Mouse (Mus musculus) forebrain, postnatal 0 days (tissue): ENCODE measurements around the gene Pdcd5. TPM values are rescaled to one million over a fixed set of nuclear protein-coding genes. Genes with fewer than 3 reads are reported as not detected.

Experiments used
- ATAC-seq: fragments of 200-750 bp; cut with Nextera tagmentation; 2 replicates; pipeline ENCODE4 v1.8.0; 2017; ENCODE audit warnings: mild to moderate bottlenecking, moderate library complexity
- DNase-seq: peaks from one replicate; pipeline ENCODE4 v3.0.0-alpha.2; 2015
- H3K27ac ChIP-seq: fragments of 300-500 bp; sonication (generic); 2 replicates; pipeline ENCODE4 v1.5.1; 2014; ENCODE audit warnings: low read depth, mild to moderate bottlenecking, antibody characterized with exemption, low read length, moderate library complexity, mixed read lengths
- H3K27me3 ChIP-seq: fragments of 300-500 bp; sonication (generic); 2 replicates; pipeline ENCODE4 v1.6.1; 2014; ENCODE audit warnings: mild to moderate bottlenecking, low read length, mixed read lengths; ENCODE audit not compliant: insufficient read depth
- H3K36me3 ChIP-seq: fragments of 300-500 bp; sonication (generic); 2 replicates; pipeline ENCODE4 v1.6.1; 2014; ENCODE audit warnings: mild to moderate bottlenecking, moderate library complexity; ENCODE audit not compliant: insufficient read depth
- H3K4me1 ChIP-seq: fragments of 300-500 bp; sonication (generic); 2 replicates; pipeline ENCODE4 v1.6.1; 2014; ENCODE audit warnings: antibody characterized with exemption; ENCODE audit not compliant: insufficient read depth
- H3K4me2 ChIP-seq: fragments of 300-500 bp; sonication (generic); 2 replicates; pipeline ENCODE4 v1.6.1; 2014; ENCODE audit warnings: low read depth, mild to moderate bottlenecking, moderate library complexity
- H3K4me3 ChIP-seq: fragments of 300-500 bp; sonication (generic); 2 replicates; pipeline ENCODE4 v1.5.1; 2014; ENCODE audit warnings: low read depth, low read length, mixed read lengths
- H3K9ac ChIP-seq: fragments of 300-500 bp; sonication (generic); 2 replicates; pipeline ENCODE4 v1.6.1; 2014; ENCODE audit warnings: mild to moderate bottlenecking
- H3K9me3 ChIP-seq: fragments of 300-500 bp; sonication (generic); 2 replicates; pipeline ENCODE4 v1.6.1; 2016; ENCODE audit warnings: low read length
- CTCF ChIP-seq: sonication (generic); IDR thresholded peaks from 2 replicates; pipeline ENCODE4 v1.5.1; 2016; ENCODE audit warnings: antibody characterized with exemption, control low read depth, low read depth
- WGBS: fragments of 180-500 bp; shearing (Covaris S2); extraction: QIAGEN DNeasy Blood & Tissue Kit; methylation state at CpG from one replicate; pipeline ENCODE4 v1.1.7; 2014; 5-methylcytosine and 5-hydroxymethylcytosine counted together
- polyA plus RNA-seq: library from polyadenylated mRNA; unstranded; fragments of >200 nt; fragmentation: Nextera tagmentation; extraction: Ambion mirVana; gene quantifications from 2 replicates; pipeline ENCODE4 v1.2.1, GENCODE M21; 2015
- total RNA-seq: library from RNA; depleted of rRNA; stranded (reverse); fragments of >200 nt; gene quantifications from 2 replicates; pipeline ENCODE4 v1.2.3, GENCODE M21; 2014

Pdcd5 gene
- total and polyA plus RNA-seq, 2 experiments from 2014 or later = 91.6 to 228 TPM

- no peaks in the 10 kb centered on the region for H3K9me3 ChIP-seq
- no peak for DNase-seq
- H3K4me3 ChIP-seq = no peak overlapping the region
- no peaks in the 10 kb centered on the region for H3K27me3 ChIP-seq
- H3K36me3 ChIP-seq = peaks cover 75% of the 10 kb centered on the region
- no peaks in the 10 kb centered on the region for H3K4me1 ChIP-seq
- no peak overlapping the region for H3K9ac ChIP-seq
- TF ChIP-seq CTCF = no peak
- no peak overlapping the region for H3K4me2 ChIP-seq
- WGBS = 95% methylated on average over 10 of the region's 10 CpGs
- ATAC-seq = no peak
- no peak overlapping the region for H3K27ac ChIP-seq
These were observed 24.7 kb downstream of the Pdcd5 start for GRCm38 (mm10) chr7:35622626-35623025.

- Histone ChIP-seq H3K4me3 (no peak overlapping the region), H3K27me3 (no peaks in the 10 kb centered on the region), H3K36me3 (peaks cover 60% of the 10 kb centered on the region), H3K9me3 (no peaks in the 10 kb centered on the region), H3K9ac (no peak overlapping the region), H3K27ac (no peak overlapping the region), H3K4me2 (no peak overlapping the region), H3K4me1 (no peaks in the 10 kb centered on the region)
- TF ChIP-seq CTCF = no peak
- DNase-seq (no peak), ATAC-seq (no peak)
- 20% methylated on average over 4 of the region's 4 CpGs for WGBS
These were observed 29.8 kb downstream of the Pdcd5 start for GRCm38 (mm10) chr7:35617513-35617912.

DNA sequence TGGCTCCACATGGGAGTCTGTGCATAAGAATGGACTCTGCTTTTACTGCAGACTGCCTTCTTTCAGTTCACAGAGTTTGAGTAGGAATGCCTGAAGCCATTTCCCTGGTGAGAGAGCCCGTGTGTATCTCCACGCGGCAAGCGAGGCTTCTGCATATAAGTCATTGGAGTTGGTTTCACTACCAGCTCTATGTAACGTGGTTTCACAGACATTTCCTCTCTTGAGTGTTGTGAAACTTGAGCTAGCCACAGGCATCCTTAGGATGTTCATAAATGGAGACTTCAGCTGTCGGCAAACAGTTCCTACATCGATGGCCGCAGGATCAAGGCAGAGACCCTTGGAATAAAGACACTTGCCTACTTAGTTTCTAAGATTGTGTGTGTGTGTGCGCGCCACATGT lies 38.1 kb downstream of the Pdcd5 start:
- no peak overlapping the region for H3K9ac ChIP-seq
- WGBS = 95% methylated on average over 10 of the region's 10 CpGs
- H3K9me3 ChIP-seq = no peaks in the 10 kb centered on the region
- no peak for ATAC-seq
- peaks cover 38% of the 10 kb centered on the region for H3K36me3 ChIP-seq
- no peak for TF ChIP-seq CTCF
- no peak overlapping the region for H3K4me2 ChIP-seq
- no peak for DNase-seq
- H3K4me3 ChIP-seq = no peak overlapping the region
- H3K27me3 ChIP-seq = no peaks in the 10 kb centered on the region
- H3K27ac ChIP-seq = no peak overlapping the region
- H3K4me1 ChIP-seq = no peaks in the 10 kb centered on the region

DNA sequence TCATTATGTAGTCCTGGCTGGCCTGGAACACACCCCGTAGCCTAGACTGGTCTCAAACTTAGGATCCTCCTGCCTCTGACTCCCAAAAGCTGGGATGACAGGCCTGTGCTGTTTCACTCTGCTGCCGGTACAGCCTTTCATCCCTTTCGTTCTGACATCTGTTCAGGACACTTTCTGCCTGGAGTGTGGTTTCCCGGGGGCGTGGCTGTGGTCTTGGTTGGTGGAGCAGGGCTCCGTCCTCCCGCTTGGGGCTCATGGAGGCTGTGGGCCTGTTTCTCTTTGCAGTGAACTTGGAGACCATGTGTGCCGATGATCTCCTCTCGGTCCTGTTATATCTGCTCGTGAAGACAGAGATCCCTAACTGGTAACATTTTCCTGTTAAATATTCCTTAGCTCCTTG lies 40.5 kb downstream of the Pdcd5 start:
- peaks cover 48% of the 10 kb centered on the region for H3K36me3 ChIP-seq
- no peaks in the 10 kb centered on the region for H3K4me1 ChIP-seq
- no peaks in the 10 kb centered on the region for H3K9me3 ChIP-seq
- H3K9ac ChIP-seq = no peak overlapping the region
- 96% methylated on average over 10 of the region's 10 CpGs for WGBS
- ATAC-seq (no peak), DNase-seq (no peak)
- no peak overlapping the region for H3K27ac ChIP-seq
- H3K4me3 ChIP-seq = no peak overlapping the region
- no peak for TF ChIP-seq CTCF
- H3K4me2 ChIP-seq = no peak overlapping the region
- H3K27me3 ChIP-seq = no peaks in the 10 kb centered on the region

DNA sequence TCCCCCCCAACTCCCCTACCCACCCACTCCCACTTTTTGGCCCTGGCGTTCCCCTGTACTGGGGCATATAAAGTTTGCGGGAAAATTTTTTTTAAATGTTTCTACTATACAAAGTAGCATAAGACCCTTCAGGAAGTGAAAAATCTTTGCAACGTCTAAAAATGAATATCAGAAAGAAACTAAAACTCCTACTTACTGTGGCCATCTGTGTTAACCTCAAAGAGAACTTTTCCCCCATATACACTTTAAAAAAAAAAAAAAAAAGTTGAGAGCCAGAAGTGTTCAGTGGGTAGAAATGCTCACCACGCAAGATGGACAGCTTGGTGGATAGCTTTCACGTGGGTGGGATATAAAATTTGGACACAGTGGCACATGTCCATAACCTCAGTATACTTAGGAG lies 44.6 kb downstream of the Pdcd5 start:
- Histone ChIP-seq H3K27ac (no peak overlapping the region), H3K36me3 (peaks cover 28% of the 10 kb centered on the region), H3K27me3 (no peaks in the 10 kb centered on the region), H3K9me3 (no peaks in the 10 kb centered on the region), H3K4me3 (no peak overlapping the region), H3K4me1 (no peaks in the 10 kb centered on the region), H3K4me2 (no peak overlapping the region), H3K9ac (no peak overlapping the region)
- ATAC-seq (no peak), DNase-seq (no peak)
- no peak for TF ChIP-seq CTCF
- WGBS = 94% methylated on average over 5 of the region's 5 CpGs

DNA sequence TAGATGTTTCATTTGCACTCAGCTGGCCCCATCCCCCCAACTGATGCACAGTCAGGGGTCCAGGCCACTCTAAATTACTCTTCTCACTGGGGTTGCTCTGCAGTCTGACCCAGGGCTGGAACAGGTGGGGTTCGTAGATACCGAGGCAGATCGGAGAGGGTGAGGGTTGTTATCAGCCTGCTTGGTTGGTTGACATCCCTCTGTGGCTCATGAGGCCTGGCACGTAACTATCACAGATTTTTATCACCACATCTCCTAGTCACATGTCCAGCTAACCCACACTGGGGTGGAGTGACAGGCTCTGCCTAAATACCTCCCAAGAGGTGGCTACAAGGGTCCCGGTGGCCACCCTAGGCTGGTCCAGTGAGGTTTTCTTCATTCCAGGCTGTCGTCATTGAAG lies 46.2 kb downstream of the Pdcd5 start:
- no peak overlapping the region for H3K9ac ChIP-seq
- no peaks in the 10 kb centered on the region for H3K27me3 ChIP-seq
- H3K4me2 ChIP-seq = no peak overlapping the region
- peaks cover 32% of the 10 kb centered on the region for H3K36me3 ChIP-seq
- H3K4me1 ChIP-seq = no peaks in the 10 kb centered on the region
- WGBS = 94% methylated on average over 6 of the region's 6 CpGs
- no peak overlapping the region for H3K27ac ChIP-seq
- H3K9me3 ChIP-seq = no peaks in the 10 kb centered on the region
- no peak for TF ChIP-seq CTCF
- DNase-seq = no peak
- no peak for ATAC-seq
- H3K4me3 ChIP-seq = no peak overlapping the region

DNA sequence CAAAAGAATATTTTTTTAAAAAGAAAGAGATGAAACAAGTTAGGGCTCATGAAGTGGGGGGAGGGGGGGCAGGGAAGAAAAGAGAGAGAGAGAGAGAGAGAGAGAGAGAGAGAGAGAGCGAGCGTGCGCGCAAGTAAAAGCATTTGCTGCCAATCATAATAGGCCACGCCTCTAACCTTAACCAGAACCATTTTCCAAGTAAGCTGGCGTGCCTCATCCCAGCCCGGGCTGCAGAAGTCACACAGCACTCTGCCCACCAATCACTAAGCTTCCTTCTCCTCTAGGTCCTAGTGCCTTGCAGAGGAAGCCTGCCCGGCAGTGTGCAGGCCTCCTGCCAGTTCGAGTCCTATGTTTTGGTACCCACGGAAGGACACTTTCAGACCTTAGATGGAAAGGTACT lies 47.3 kb downstream of the Pdcd5 start:
- DNase-seq (no peak), ATAC-seq (no peak)
- no peak for TF ChIP-seq CTCF
- H3K27ac ChIP-seq = no peak overlapping the region
- 93% methylated on average over 10 of the region's 10 CpGs for WGBS
- no peaks in the 10 kb centered on the region for H3K9me3 ChIP-seq
- peaks cover 41% of the 10 kb centered on the region for H3K36me3 ChIP-seq
- no peak overlapping the region for H3K4me3 ChIP-seq
- no peaks in the 10 kb centered on the region for H3K4me1 ChIP-seq
- no peak overlapping the region for H3K9ac ChIP-seq
- no peak overlapping the region for H3K4me2 ChIP-seq
- H3K27me3 ChIP-seq = no peaks in the 10 kb centered on the region

DNA sequence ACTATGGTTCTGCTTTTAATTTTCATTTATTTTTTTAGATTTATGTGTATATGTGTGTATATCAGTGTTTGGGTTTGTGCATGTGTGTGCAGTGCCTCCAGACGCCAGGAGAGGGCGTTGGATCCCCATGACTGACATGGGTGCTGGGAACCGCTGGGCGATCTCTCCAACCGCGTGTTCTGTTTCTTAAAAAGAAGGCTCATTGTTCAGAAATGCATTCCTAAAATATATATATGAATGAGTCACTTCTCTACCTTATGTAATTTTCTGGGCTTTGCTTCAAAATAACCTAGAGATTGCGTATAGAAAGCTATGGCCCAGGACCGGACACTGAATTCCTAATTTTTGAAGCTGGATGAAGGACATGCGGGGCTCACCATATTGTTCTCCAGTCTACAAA lies 47.8 kb downstream of the Pdcd5 start:
- Histone ChIP-seq H3K27ac (no peak overlapping the region), H3K9ac (no peak overlapping the region), H3K4me3 (no peak overlapping the region), H3K4me2 (no peak overlapping the region), H3K27me3 (no peaks in the 10 kb centered on the region), H3K4me1 (no peaks in the 10 kb centered on the region), H3K36me3 (peaks cover 41% of the 10 kb centered on the region), H3K9me3 (no peaks in the 10 kb centered on the region)
- 98% methylated on average over 9 of the region's 9 CpGs for WGBS
- DNase-seq = no peak
- no peak for TF ChIP-seq CTCF
- no peak for ATAC-seq
